Mouse (Mus musculus) brain, embryonic 14.5 days (tissue): ENCODE results near the gene Csad. TPM values are rescaled to one million over a fixed set of nuclear protein-coding genes. Genes with fewer than 3 reads are reported as not detected.

Experiments
- DNase-seq: peaks from one replicate; pipeline ENCODE4 v3.0.0-alpha.2; 2011; ENCODE audit warnings: low read depth
- CTCF ChIP-seq: fragments of 200-500 bp; IDR thresholded peaks from 2 replicates; pipeline ENCODE4 v1.5.1; 2012; ENCODE audit warnings: inconsistent platforms, mild to moderate bottlenecking, moderate library complexity, borderline replicate concordance; ENCODE audit not compliant: insufficient read depth, insufficient read length; ENCODE audit errors: extremely low read depth
- POLR2A ChIP-seq: fragments of 200-500 bp; IDR thresholded peaks from 2 replicates; pipeline ENCODE4 v1.6.1; 2012; ENCODE audit warnings: mild to moderate bottlenecking, inconsistent platforms, borderline replicate concordance; ENCODE audit not compliant: poor library complexity, insufficient read depth, insufficient read length, severe bottlenecking; ENCODE audit errors: extremely low read depth
- polyA plus RNA-seq: library from polyadenylated mRNA; depleted of rRNA; stranded (reverse); fragments of >200 nt; gene quantifications from 2 replicates; pipeline ENCODE4 v1.2.3, GENCODE M21; 2012; rRNA removed

The Csad gene
- polyA plus RNA-seq, 1 experiment: 45.4 TPM

- TF ChIP-seq CTCF (no peak), POLR2A (no peak)
Observed at GRCm38 (mm10) chr15:102145330-102145729, 59.2 kb downstream of the Csad start.

GRCm38 (mm10) chr15:102144726-102145125, 59.8 kb downstream of the Csad start:
- DNase-seq: no peak
- no peak for TF ChIP-seq POLR2A

More at GRCm38 (mm10) chr15:102145330-102145729, 59.2 kb downstream of the Csad start:
- DNase-seq: no peak

- TF ChIP-seq POLR2A: no peak
- no peak for TF ChIP-seq CTCF
- DNase-seq: no peak
Observed at GRCm38 (mm10) chr15:102144274-102144711, 60.2 kb downstream of the Csad start, which contains the start of gene Igfbp6. Gene Igfbp6 (plus strand): TSS chr15:102144362.

DNA sequence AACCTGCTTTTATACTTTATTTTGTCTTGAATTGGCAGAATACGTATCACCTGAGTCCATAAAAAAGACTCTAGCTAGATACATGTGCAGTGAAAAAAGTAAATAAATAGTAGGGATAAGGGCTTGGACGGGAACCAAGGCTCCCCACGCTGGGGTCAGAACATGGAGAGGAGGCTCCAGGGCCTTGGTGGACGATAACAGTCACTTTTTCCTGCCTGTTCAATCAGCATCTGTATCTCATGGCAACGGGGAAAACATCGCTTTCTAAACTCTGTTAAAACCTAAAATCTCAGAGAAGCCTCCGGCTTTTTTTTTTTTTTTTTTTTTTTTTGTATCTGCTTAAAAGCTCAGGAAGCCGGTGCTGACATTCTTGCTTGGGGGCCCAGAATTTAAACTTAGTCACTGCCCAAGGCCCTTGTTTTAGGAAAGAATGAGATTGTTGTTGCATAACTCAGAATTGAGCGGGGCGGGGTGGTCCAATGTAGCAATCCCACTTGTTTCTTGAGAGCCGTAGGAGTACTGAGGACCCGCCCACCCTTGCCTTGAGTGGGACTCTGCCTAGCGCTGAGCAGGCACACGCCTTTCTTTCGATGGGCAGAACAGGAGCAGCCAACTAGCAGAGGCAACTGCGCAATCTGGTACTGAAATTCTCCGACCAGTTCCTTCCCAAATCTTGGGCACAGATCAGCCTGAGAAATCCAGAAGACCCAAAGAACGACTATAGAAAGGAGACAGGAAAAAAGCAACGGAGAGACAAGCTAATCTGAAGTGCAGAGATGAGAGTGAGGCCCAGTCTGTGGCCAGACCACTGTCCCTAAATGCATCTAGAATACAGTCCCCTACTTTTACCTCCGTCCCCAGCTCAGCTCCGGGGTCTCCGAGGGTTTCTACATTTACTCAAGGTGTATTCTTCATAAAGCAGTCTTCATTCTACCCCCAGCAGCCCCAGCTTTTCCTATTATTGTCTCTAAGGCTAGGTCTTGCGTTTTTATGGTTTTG, 61.3 kb downstream of the Csad start:
- peak; percentile 19 for DNase-seq

DNA sequence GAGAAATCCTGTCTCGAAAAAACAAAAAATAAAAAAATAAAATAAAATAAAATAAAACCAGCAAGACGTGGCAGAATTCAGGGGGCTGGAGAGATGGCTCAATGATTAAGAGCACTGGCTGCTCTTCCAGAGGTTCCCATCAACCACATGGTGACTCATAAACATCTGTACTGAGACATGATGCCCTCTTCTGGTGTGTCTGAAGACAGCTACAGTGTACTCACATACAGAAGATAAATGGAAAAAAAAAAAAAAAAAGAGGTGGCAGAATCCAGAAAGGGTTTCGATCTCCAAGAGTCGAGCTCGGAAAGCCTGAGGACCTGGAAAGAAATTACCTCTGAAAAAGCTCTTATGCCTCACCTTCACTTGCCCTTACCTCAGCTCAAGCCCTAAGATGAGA, 63.4 kb downstream of the Csad start:
- TF ChIP-seq POLR2A: no peak
- TF ChIP-seq CTCF: no peak
- no peak for DNase-seq

More for the DNA sequence above, 61.3 kb downstream of the Csad start:
- TF ChIP-seq POLR2A (no peak), CTCF (no peak)

GRCm38 (mm10) chr15:102136129-102136758, 68.3 kb downstream of the Csad start, which contains the start of gene Spryd3:
Gene Spryd3 (minus strand): TSS chr15:102136234.
- no peak for TF ChIP-seq CTCF
- peak; percentile 76; the same call in 1 of the 2 replicates for TF ChIP-seq POLR2A
- peak; percentile 99 for DNase-seq

GRCm38 (mm10) chr15:102135522-102136128, 68.9 kb downstream of the Csad start:
- TF ChIP-seq POLR2A: no peak
- TF ChIP-seq CTCF: no peak

DNA sequence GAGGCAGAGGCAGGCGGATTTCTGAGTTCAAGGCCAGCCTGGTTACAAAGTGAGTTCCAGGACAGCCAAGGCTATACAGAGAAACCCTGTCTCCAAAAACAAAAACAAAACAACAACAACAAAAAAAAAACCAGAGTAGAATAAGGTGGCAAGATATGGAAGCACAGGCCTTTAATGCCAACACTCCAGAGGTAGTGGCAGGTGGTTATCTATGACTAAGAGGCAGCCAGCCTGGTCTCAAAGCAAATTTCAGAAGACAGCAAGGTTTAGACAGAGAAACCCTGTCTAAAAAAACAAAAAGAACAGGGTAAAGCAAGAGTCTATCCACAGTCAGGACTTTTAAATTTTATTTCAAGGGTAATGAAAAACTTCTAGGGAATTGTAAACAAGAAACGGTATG, 69.8 kb downstream of the Csad start:
- no peak for DNase-seq
- TF ChIP-seq POLR2A: no peak
- no peak for TF ChIP-seq CTCF

More at GRCm38 (mm10) chr15:102135522-102136128, 68.9 kb downstream of the Csad start:
- peak; percentile 9 for DNase-seq

- TF ChIP-seq CTCF (no peak), POLR2A (no peak)
- DNase-seq: no peak
Observed at GRCm38 (mm10) chr15:102133314-102133713, 71.2 kb downstream of the Csad start.

Other genes starting within 250 kb of the Csad start
- 2.0 and 3.7 TPM in 2 replicates for gene Krt8, start 200.2 kb downstream of the Csad start, polyA plus RNA-seq
- 1.9 and 3.9 TPM in 2 replicates for gene Krt18, start 176.5 kb downstream of the Csad start, polyA plus RNA-seq
- gene Eif4b, start 131.0 kb downstream of the Csad start, polyA plus RNA-seq: 123 and 173 TPM in 2 replicates
- 10.2 and 18.8 TPM in 2 replicates for gene Tns2, start 104.3 kb downstream of the Csad start, polyA plus RNA-seq
- 63.8 and 64.6 TPM in 2 replicates for gene Spryd3, start 68.5 kb downstream of the Csad start, polyA plus RNA-seq
- 0.57 and 0.83 TPM in 2 replicates for gene Igfbp6, start 60.4 kb downstream of the Csad start, polyA plus RNA-seq
- 0.15 and 0.18 TPM in 2 replicates for gene Soat2, start 54.2 kb downstream of the Csad start, polyA plus RNA-seq
- 91.1 and 96.5 TPM in 2 replicates for gene Zfp740, start 1.5 kb downstream of the Csad start, polyA plus RNA-seq
- gene Itgb7, start 27.2 kb upstream of the Csad start, polyA plus RNA-seq: 0.30 and 0.40 TPM in 2 replicates
- gene Rarg, start 52.8 kb upstream of the Csad start, polyA plus RNA-seq: 9.1 and 11.0 TPM in 2 replicates
- 0.18 and 0.23 TPM in 2 replicates for gene Gm9918, start 65.8 kb upstream of the Csad start, polyA plus RNA-seq
- 48.7 and 53.6 TPM in 2 replicates for gene Mfsd5, start 74.7 kb upstream of the Csad start, polyA plus RNA-seq
- 11.3 and 12.6 TPM in 2 replicates for gene Espl1, start 91.5 kb upstream of the Csad start, polyA plus RNA-seq
- 303 and 362 TPM in 2 replicates for gene Pfdn5, start 121.4 kb upstream of the Csad start, polyA plus RNA-seq
- 109 and 137 TPM in 2 replicates for gene Myg1, start 127.0 kb upstream of the Csad start, polyA plus RNA-seq
- 33.6 and 49.2 TPM in 2 replicates for gene Aaas, start 146.0 kb upstream of the Csad start, polyA plus RNA-seq
- 0.69 and 4.1 TPM in 2 replicates for gene Sp7, start 162.5 kb upstream of the Csad start, polyA plus RNA-seq
- gene Sp1, start 201.4 kb upstream of the Csad start, polyA plus RNA-seq: 19.2 and 20.8 TPM in 2 replicates
- gene Amhr2, start 240.6 kb upstream of the Csad start, polyA plus RNA-seq: 0.48 and 0.53 TPM in 2 replicates